In the genomic region with DNA sequence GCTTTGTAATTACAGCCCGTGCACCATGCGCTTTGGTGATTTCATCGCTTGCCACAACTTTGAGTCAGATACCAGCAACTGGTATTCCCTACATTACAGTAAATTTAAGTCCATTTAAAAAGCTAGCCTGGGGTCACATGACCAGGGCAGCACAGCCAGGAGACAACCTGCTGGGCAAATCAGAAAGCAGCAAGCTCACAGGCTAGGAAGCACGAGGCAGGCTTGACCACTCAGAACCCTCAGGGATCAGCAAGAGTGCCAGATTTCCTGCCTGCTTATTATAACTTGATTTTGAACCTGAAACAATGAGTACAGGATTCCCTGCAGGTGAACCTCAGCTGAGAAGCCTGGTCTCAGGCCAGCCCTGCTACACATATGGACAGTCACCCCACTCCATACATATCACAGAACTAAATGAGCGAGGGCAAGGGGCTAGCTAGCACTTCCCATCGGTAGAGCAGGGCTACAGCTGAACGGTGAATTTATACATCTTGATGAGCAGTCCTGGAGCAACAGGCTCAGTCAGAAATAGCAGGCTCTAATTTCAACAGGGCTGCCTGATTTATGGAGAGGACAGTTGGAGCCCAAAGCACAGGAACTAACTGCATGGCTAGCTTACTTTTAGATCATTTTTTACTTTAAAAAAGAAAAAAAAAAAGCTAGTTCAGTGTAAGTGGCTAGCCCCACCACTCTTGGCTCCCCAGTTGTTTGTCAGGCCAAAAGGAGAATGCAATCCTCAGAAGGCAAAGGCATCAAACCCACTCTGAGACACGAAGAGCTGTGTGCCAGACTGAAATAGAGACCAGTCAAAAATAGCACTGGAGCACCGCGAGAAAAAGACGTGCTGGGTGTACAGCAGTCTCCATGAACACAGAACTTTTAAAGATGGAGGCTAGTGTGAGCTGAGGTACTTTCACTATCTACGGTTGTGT, we compare ENCODE assay signal across 16 mouse cellular contexts. TPM values are rescaled to one million over a fixed set of nuclear protein-coding genes. Genes with fewer than 3 reads are reported as not detected.
A peak's percentile ranks its signal among the peaks of the same experiment; 100 is the strongest.
DNase-seq lines count a peak whose midpoint lies in the region; ATAC-seq and TF ChIP-seq lines count a peak whose summit lies in the region.
"Had no signal": no experiment of that assay in that cellular context is flagged by ENCODE, and none has a peak within 500 bp of the region (broad histone marks: within the 10 kb centered on the region; RNA-seq: fewer than 3 reads in every experiment).

No protein-coding gene starts in this region.

- intact Hi-C loops in left cerebral cortex, postnatal 14 days (cut with DNase I): no loop called here

- H3K27me3 ChIP-seq in heart, embryonic 13.5 days (replicated peaks): no peaks in the 10 kb centered on the region
- H3K27me3 ChIP-seq in kidney, postnatal 0 days (ENCODE audit: insufficient read depth, low read length): no peaks in the 10 kb centered on the region
- H3K27me3 ChIP-seq in limb, embryonic 11.5 days (ENCODE audit: control insufficient read depth, insufficient read depth, low read length): no peaks in the 10 kb centered on the region
- H3K27me3 ChIP-seq in stomach, embryonic 16.5 days (ENCODE audit: control insufficient read depth, insufficient read depth, low read length): no peaks in the 10 kb centered on the region
- H3K27me3 ChIP-seq: CH12.LX had no signal

- H3K9ac ChIP-seq in heart, embryonic 13.5 days: no peak overlapping the region
- H3K9ac ChIP-seq in kidney, postnatal 0 days (ENCODE audit: low read depth, low read length): no peak overlapping the region
- H3K9ac ChIP-seq in limb, embryonic 11.5 days (ENCODE audit: low read length): no peak overlapping the region
- no peak overlapping the region for H3K9ac ChIP-seq in stomach, embryonic 16.5 days (ENCODE audit: low read length)

- H3K36me3 ChIP-seq in heart, embryonic 13.5 days: peaks cover 27% of the 10 kb centered on the region; the same call in 1 of the 2 replicates
- no peaks in the 10 kb centered on the region for H3K36me3 ChIP-seq in kidney, postnatal 0 days (ENCODE audit: insufficient read depth, low read length)
- H3K36me3 ChIP-seq in limb, embryonic 11.5 days (ENCODE audit: control insufficient read depth, insufficient read depth, low read length): peaks cover 2% of the 10 kb centered on the region; the same call in 1 of the 2 replicates
- peaks cover 4% of the 10 kb centered on the region; the same call in 1 of the 2 replicates for H3K36me3 ChIP-seq in stomach, embryonic 16.5 days (ENCODE audit: control insufficient read depth, insufficient read depth, low read length)

- TF ChIP-seq CTCF in kidney, postnatal 0 days (IDR thresholded peaks at IDR 0.05; ENCODE audit: low read depth): no peak

- H3K4me2 ChIP-seq in heart, embryonic 13.5 days: 0 out of 2 replicates have a peak overlapping the region, but pooled peaks have one; percentile 12
- peak overlapping the region; percentile 23; the same call in 1 of the 2 replicates for H3K4me2 ChIP-seq in kidney, postnatal 0 days (ENCODE audit: low read length)
- peak overlapping the region; percentile 16; the same call in 1 of the 2 replicates for H3K4me2 ChIP-seq in limb, embryonic 11.5 days (ENCODE audit: low read depth, severe bottlenecking)
- H3K4me2 ChIP-seq in stomach, embryonic 16.5 days (ENCODE audit: low read depth, low read length): no peak overlapping the region

- peaks cover 56% of the 10 kb centered on the region for H3K4me1 ChIP-seq in heart, embryonic 13.5 days
- peaks cover 17% of the 10 kb centered on the region for H3K4me1 ChIP-seq in kidney, postnatal 0 days (replicated peaks; ENCODE audit: insufficient read depth, low read length)
- peaks cover 34% of the 10 kb centered on the region for H3K4me1 ChIP-seq in limb, embryonic 11.5 days (ENCODE audit: control insufficient read depth, insufficient read depth, low read length)
- peaks cover 39% of the 10 kb centered on the region for H3K4me1 ChIP-seq in stomach, embryonic 16.5 days (ENCODE audit: control insufficient read depth, insufficient read depth, low read length)

- peak overlapping the region; percentile 20; the same call in 1 of the 2 replicates for H3K27ac ChIP-seq in heart, embryonic 13.5 days (replicated peaks)
- no peak overlapping the region for H3K27ac ChIP-seq in kidney, postnatal 0 days
- H3K27ac ChIP-seq in limb, embryonic 11.5 days (replicated peaks; ENCODE audit: low read depth, low read length): no peak overlapping the region; the same call in 1 of the 2 replicates
- H3K27ac ChIP-seq in stomach, embryonic 16.5 days (ENCODE audit: low read length): peak overlapping the region; percentile 13; the same call in 1 of the 2 replicates

- no peak for DNase-seq in heart, adult 18-20 months
- DNase-seq in kidney, postnatal 0 days (ENCODE audit: low spot score): peak; percentile 66
- no peak for DNase-seq in kidney, postnatal 36 days
- no peak for DNase-seq in limb, embryonic 11.5 days (ENCODE audit: low spot score)
- DNase-seq in left cerebral cortex, postnatal 14 days (ENCODE audit: low spot score in 2 of 2): no peak
- DNase-seq in cerebellum, adult 11 months: no peak
- DNase-seq: cerebellum, postnatal 10 days; heart, postnatal 36 days; kidney, postnatal 14 days; lung, postnatal 14 days; spleen, adult 18-20 months had no signal

- no peak overlapping the region for H3K4me3 ChIP-seq in heart, embryonic 13.5 days
- H3K4me3 ChIP-seq in kidney, postnatal 0 days (replicated peaks; ENCODE audit: low read depth, low read length): no peak overlapping the region
- no peak overlapping the region for H3K4me3 ChIP-seq in limb, embryonic 11.5 days (ENCODE audit: low read depth, low read length)
- H3K4me3 ChIP-seq in stomach, embryonic 16.5 days (replicated peaks; ENCODE audit: low read length): no peak overlapping the region

- ATAC-seq in heart, embryonic 13.5 days (ENCODE audit: extremely low read depth, insufficient number of reproducible peaks, low FRiP score, low TSS enrichment): no peak
- no peak for ATAC-seq in kidney, postnatal 0 days (replicated peaks; ENCODE audit: low FRiP score, low read depth)
- no peak for ATAC-seq in limb, embryonic 11.5 days (ENCODE audit: insufficient number of reproducible peaks, low FRiP score, low TSS enrichment, low read depth)
- no peak for ATAC-seq in stomach, embryonic 16.5 days (ENCODE audit: insufficient read depth, low FRiP score)
- ATAC-seq: activated CD4-positive, CD25-positive, alpha-beta regulatory T cell, adult 4 months; hindbrain, embryonic 16.5 days had no signal

- H3K9me3 ChIP-seq in heart, embryonic 13.5 days: no peaks in the 10 kb centered on the region
- no peaks in the 10 kb centered on the region for H3K9me3 ChIP-seq in kidney, postnatal 0 days (replicated peaks; ENCODE audit: low read length)
- no peaks in the 10 kb centered on the region for H3K9me3 ChIP-seq in limb, embryonic 11.5 days (ENCODE audit: control insufficient read depth, low read length)
- no peaks in the 10 kb centered on the region for H3K9me3 ChIP-seq in stomach, embryonic 16.5 days (replicated peaks; ENCODE audit: control insufficient read depth, low read length)

- 57% methylated on average over 12 of the region's 12 CpGs for WGBS in heart, embryonic 13.5 days
- WGBS in kidney, postnatal 0 days: 34% methylated on average over 12 of the region's 12 CpGs
- WGBS in limb, embryonic 11.5 days: 53% methylated on average over 12 of the region's 12 CpGs
- WGBS in stomach, embryonic 16.5 days: 61% methylated on average over 12 of the region's 12 CpGs

RNA-seq across cellular contexts. Expression of a gene that starts 42.5 kb away (rescaled TPM):
- 8.1 and 8.3 TPM in 2 replicates for polyA plus RNA-seq in heart, embryonic 13.5 days (2015; fragmentation: Nextera tagmentation; extraction: Ambion mirVana)
- 10 to 100 TPM; 29.8 to 30.9 TPM for total RNA-seq in heart, adult 18-20 months (2021)
- 6.1 and 8.3 TPM in 2 replicates for polyA plus RNA-seq in kidney, postnatal 0 days (2015; fragmentation: Nextera tagmentation; extraction: Ambion mirVana)
- 21.8 and 23.5 TPM in 2 replicates for polyA plus RNA-seq in limb, embryonic 11.5 days (2014; fragmentation: Nextera tagmentation; extraction: Ambion mirVana)
- 18.3 and 24.0 TPM in 2 replicates for polyA plus RNA-seq in stomach, embryonic 16.5 days (2015; fragmentation: Nextera tagmentation; extraction: Ambion mirVana)
- total RNA-seq in left cerebral cortex, postnatal 14 days (2021): 10 to 100 TPM; 28.5 to 30.6 TPM
- total RNA-seq: CH12.LX had no signal

Comparison
In these comparisons a context has a peak if more than half of its experiments do, and no peak if none do; other contexts are left out.
1. H3K27ac ChIP-seq: peak in heart, embryonic 13.5 days (single experiment) and stomach, embryonic 16.5 days (single experiment); none in kidney, postnatal 0 days (single experiment) and limb, embryonic 11.5 days (single experiment).